Mouse (Mus musculus): ENCODE measurements around the gene Akain1. TPM values are rescaled to one million over a fixed set of nuclear protein-coding genes. Genes with fewer than 3 reads are reported as not detected.

The Akain1 gene
- polyA plus RNA-seq, 1 experiment, result not detected

GRCm38 (mm10) chr17:69475423-69475822, 36.3 kb downstream of the Akain1 start:
- no peak for DNase-seq (ENCODE audit: low read depth, low spot score)
- 3% methylated on average over 20 of the region's 20 CpGs for WGBS

- WGBS, result 28% methylated on average over 2 of the region's 2 CpGs
- DNase-seq (ENCODE audit: low read depth, low spot score), result no peak
Observed at GRCm38 (mm10) chr17:69477526-69477925, 38.4 kb downstream of the Akain1 start.

GRCm38 (mm10) chr17:69479261-69479660, 40.1 kb downstream of the Akain1 start:
- DNase-seq (ENCODE audit: low read depth, low spot score), result no peak
- 78% methylated on average over 4 of the region's 4 CpGs for WGBS

- 88% methylated on average over 12 of the region's 12 CpGs for WGBS
- DNase-seq (ENCODE audit: low read depth, low spot score), result no peak
Observed at GRCm38 (mm10) chr17:69487116-69487515, 48.0 kb downstream of the Akain1 start.

- 59% methylated on average over 6 of the region's 6 CpGs for WGBS
- DNase-seq (ENCODE audit: low read depth, low spot score), result no peak
Observed at GRCm38 (mm10) chr17:69487884-69488283, 48.8 kb downstream of the Akain1 start.

- 84% methylated on average over 5 of the region's 5 CpGs for WGBS
- no peak for DNase-seq (ENCODE audit: low read depth, low spot score)
Observed at GRCm38 (mm10) chr17:69488826-69489225, 49.7 kb downstream of the Akain1 start.

- WGBS, result 83% methylated on average over 6 of the region's 6 CpGs
- no peak for DNase-seq (ENCODE audit: low read depth, low spot score)
Observed at GRCm38 (mm10) chr17:69492368-69492767, 53.2 kb downstream of the Akain1 start.

- WGBS, result 31% methylated on average over 2 of the region's 2 CpGs
- DNase-seq (ENCODE audit: low read depth, low spot score), result no peak
Observed at GRCm38 (mm10) chr17:69495531-69495930, 56.4 kb downstream of the Akain1 start.

GRCm38 (mm10) chr17:69496125-69496524, 57.0 kb downstream of the Akain1 start:
- DNase-seq (ENCODE audit: low read depth, low spot score), result no peak
- 62% methylated on average over 3 of the region's 3 CpGs for WGBS

- no peak for DNase-seq (ENCODE audit: low read depth, low spot score)
- WGBS, result 49% methylated on average over 4 of the region's 4 CpGs
Observed at GRCm38 (mm10) chr17:69497315-69497714, 58.2 kb downstream of the Akain1 start.

GRCm38 (mm10) chr17:69498913-69499312, 59.8 kb downstream of the Akain1 start:
- no peak for DNase-seq (ENCODE audit: low read depth, low spot score)
- 49% methylated on average over 2 of the region's 2 CpGs for WGBS

- no peak for DNase-seq (ENCODE audit: low read depth, low spot score)
- WGBS, result 45% methylated on average over 6 of the region's 6 CpGs
Observed at GRCm38 (mm10) chr17:69499441-69499840, 60.3 kb downstream of the Akain1 start.

- no peak for DNase-seq (ENCODE audit: low read depth, low spot score)
- WGBS, result 39% methylated on average over 3 of the region's 3 CpGs
Observed at GRCm38 (mm10) chr17:69506070-69506469, 66.9 kb downstream of the Akain1 start.

GRCm38 (mm10) chr17:69516344-69516907, 77.3 kb downstream of the Akain1 start:
- DNase-seq (ENCODE audit: low read depth, low spot score), result no peak
- 57% methylated on average over 4 of the region's 4 CpGs for WGBS

- 72% methylated on average over 5 of the region's 5 CpGs for WGBS
- no peak for DNase-seq (ENCODE audit: low read depth, low spot score)
Observed at GRCm38 (mm10) chr17:69531472-69531871, 92.3 kb downstream of the Akain1 start.

Other genes with a start within 250 kb of the Akain1 start
- 3.2 and 3.6 TPM in 2 replicates for gene Zbtb14, start 56.3 kb upstream of the Akain1 start, polyA plus RNA-seq (2012; rRNA removed)